Mouse (Mus musculus): Measurements from ENCODE around the gene Fat3. TPM values are rescaled to one million over a fixed set of nuclear protein-coding genes. Genes with fewer than 3 reads are reported as not detected.

Fat3 gene
- polyA plus RNA-seq, 1 experiment from 2014 or later = 5.8 TPM

- H3K36me3 ChIP-seq = no peaks in the 10 kb centered on the region
- 87% methylated on average over 2 of the region's 2 CpGs for WGBS
- ATAC-seq (ENCODE audit: low FRiP score, low read depth) = no peak
- H3K9me3 ChIP-seq = no peaks in the 10 kb centered on the region
- H3K4me3 ChIP-seq = no peak overlapping the region
- no peak overlapping the region for H3K4me2 ChIP-seq (replicated peaks)
- H3K27ac ChIP-seq = no peak overlapping the region
- peaks cover 8% of the 10 kb centered on the region; the same call in 1 of the 2 replicates for H3K4me1 ChIP-seq
- no peaks in the 10 kb centered on the region for H3K27me3 ChIP-seq
- no peak overlapping the region for H3K9ac ChIP-seq
These were observed 78.4 kb downstream of the Fat3 start for GRCm38 (mm10) chr9:16422707-16423106.

- WGBS = 80% methylated on average over 3 of the region's 3 CpGs
- H3K4me1 ChIP-seq = no peaks in the 10 kb centered on the region
These were observed 98.3 kb downstream of the Fat3 start for GRCm38 (mm10) chr9:16402815-16403214.

GRCm38 (mm10) chr9:16398734-16399686 lies 102.1 kb downstream of the Fat3 start:
- Histone ChIP-seq H3K36me3 (no peaks in the 10 kb centered on the region), H3K4me2 (replicated peaks) (no peak overlapping the region), H3K9ac (no peak overlapping the region), H3K4me3 (no peak overlapping the region), H3K27me3 (no peaks in the 10 kb centered on the region), H3K9me3 (no peaks in the 10 kb centered on the region), H3K27ac (no peak overlapping the region), H3K4me1 (no peaks in the 10 kb centered on the region)
- 75% methylated on average over 6 of the region's 6 CpGs for WGBS
- ATAC-seq (ENCODE audit: low FRiP score, low read depth) = no peak

More at GRCm38 (mm10) chr9:16402815-16403214, 98.3 kb downstream of the Fat3 start:
- H3K27ac ChIP-seq = no peak overlapping the region
- H3K4me3 ChIP-seq = no peak overlapping the region
- ATAC-seq (ENCODE audit: low FRiP score, low read depth) = no peak
- H3K4me2 ChIP-seq (replicated peaks) = no peak overlapping the region
- no peaks in the 10 kb centered on the region for H3K27me3 ChIP-seq
- no peak overlapping the region for H3K9ac ChIP-seq
- H3K36me3 ChIP-seq = no peaks in the 10 kb centered on the region
- no peaks in the 10 kb centered on the region for H3K9me3 ChIP-seq

- ATAC-seq (ENCODE audit: low FRiP score, low read depth) = no peak
- H3K27ac ChIP-seq = no peak overlapping the region
- H3K9ac ChIP-seq = no peak overlapping the region
- no peak overlapping the region for H3K4me2 ChIP-seq (replicated peaks)
- WGBS = 38% methylated on average over 4 of the region's 4 CpGs
- no peaks in the 10 kb centered on the region for H3K27me3 ChIP-seq
- H3K4me1 ChIP-seq = no peaks in the 10 kb centered on the region
- no peak overlapping the region for H3K4me3 ChIP-seq
- no peaks in the 10 kb centered on the region for H3K36me3 ChIP-seq
- no peaks in the 10 kb centered on the region for H3K9me3 ChIP-seq
These were observed 111.9 kb downstream of the Fat3 start for GRCm38 (mm10) chr9:16389141-16389540.

GRCm38 (mm10) chr9:16387527-16387926 lies 113.6 kb downstream of the Fat3 start:
- no peak overlapping the region for H3K27ac ChIP-seq
- no peaks in the 10 kb centered on the region for H3K27me3 ChIP-seq
- no peaks in the 10 kb centered on the region for H3K36me3 ChIP-seq
- no peak overlapping the region for H3K4me2 ChIP-seq (replicated peaks)
- no peak overlapping the region for H3K4me3 ChIP-seq
- ATAC-seq (ENCODE audit: low FRiP score, low read depth) = no peak
- no peaks in the 10 kb centered on the region for H3K4me1 ChIP-seq
- no peaks in the 10 kb centered on the region for H3K9me3 ChIP-seq
- H3K9ac ChIP-seq = no peak overlapping the region

- Histone ChIP-seq H3K4me1 (peaks cover 9% of the 10 kb centered on the region; the same call in 1 of the 2 replicates), H3K9me3 (no peaks in the 10 kb centered on the region), H3K27ac (no peak overlapping the region), H3K9ac (no peak overlapping the region), H3K27me3 (no peaks in the 10 kb centered on the region), H3K4me2 (replicated peaks) (no peak overlapping the region), H3K4me3 (no peak overlapping the region), H3K36me3 (no peaks in the 10 kb centered on the region)
- ATAC-seq (ENCODE audit: low FRiP score, low read depth) = no peak
- 72% methylated on average over 3 of the region's 3 CpGs for WGBS
These were observed 137.4 kb downstream of the Fat3 start for GRCm38 (mm10) chr9:16363713-16364112.

GRCm38 (mm10) chr9:16361811-16362210 lies 139.3 kb downstream of the Fat3 start:
- Histone ChIP-seq H3K36me3 (no peaks in the 10 kb centered on the region), H3K27me3 (no peaks in the 10 kb centered on the region), H3K4me1 (peaks cover 9% of the 10 kb centered on the region; the same call in 1 of the 2 replicates), H3K4me2 (replicated peaks) (no peak overlapping the region), H3K4me3 (no peak overlapping the region), H3K9me3 (no peaks in the 10 kb centered on the region), H3K27ac (no peak overlapping the region), H3K9ac (no peak overlapping the region)
- no peak for ATAC-seq (ENCODE audit: low FRiP score, low read depth)
- 16% methylated on average over 5 of the region's 5 CpGs for WGBS

- no peak overlapping the region for H3K4me3 ChIP-seq
- no peaks in the 10 kb centered on the region for H3K9me3 ChIP-seq
- no peak for ATAC-seq (ENCODE audit: low FRiP score, low read depth)
- H3K4me2 ChIP-seq (replicated peaks) = no peak overlapping the region
- no peak overlapping the region for H3K9ac ChIP-seq
- no peaks in the 10 kb centered on the region for H3K36me3 ChIP-seq
- no peaks in the 10 kb centered on the region for H3K27me3 ChIP-seq
- H3K4me1 ChIP-seq = peaks cover 3% of the 10 kb centered on the region; the same call in 1 of the 2 replicates
- 77% methylated on average over 4 of the region's 4 CpGs for WGBS
- no peak overlapping the region for H3K27ac ChIP-seq
These were observed 144.4 kb downstream of the Fat3 start for GRCm38 (mm10) chr9:16356636-16357035.

GRCm38 (mm10) chr9:16354906-16355305 lies 146.2 kb downstream of the Fat3 start:
- WGBS = 11% methylated on average over 1 of the region's 1 CpGs
- no peak for ATAC-seq (ENCODE audit: low FRiP score, low read depth)
- Histone ChIP-seq H3K9me3 (no peaks in the 10 kb centered on the region), H3K9ac (no peak overlapping the region), H3K27me3 (no peaks in the 10 kb centered on the region), H3K36me3 (no peaks in the 10 kb centered on the region), H3K4me1 (no peaks in the 10 kb centered on the region), H3K27ac (no peak overlapping the region), H3K4me2 (replicated peaks) (no peak overlapping the region), H3K4me3 (no peak overlapping the region)

- Histone ChIP-seq H3K4me1 (no peaks in the 10 kb centered on the region), H3K9me3 (no peaks in the 10 kb centered on the region), H3K9ac (no peak overlapping the region), H3K27ac (no peak overlapping the region), H3K36me3 (no peaks in the 10 kb centered on the region), H3K4me3 (no peak overlapping the region), H3K4me2 (replicated peaks) (no peak overlapping the region), H3K27me3 (no peaks in the 10 kb centered on the region)
- ATAC-seq (ENCODE audit: low FRiP score, low read depth) = no peak
- 36% methylated on average over 4 of the region's 4 CpGs for WGBS
These were observed 147.9 kb downstream of the Fat3 start for GRCm38 (mm10) chr9:16353049-16353724.

- Histone ChIP-seq H3K4me1 (no peaks in the 10 kb centered on the region), H3K27ac (no peak overlapping the region), H3K27me3 (no peaks in the 10 kb centered on the region), H3K4me3 (no peak overlapping the region), H3K9me3 (no peaks in the 10 kb centered on the region), H3K36me3 (no peaks in the 10 kb centered on the region), H3K9ac (no peak overlapping the region), H3K4me2 (replicated peaks) (no peak overlapping the region)
- 66% methylated on average over 3 of the region's 4 CpGs for WGBS
- no peak for ATAC-seq (ENCODE audit: low FRiP score, low read depth)
These were observed 148.5 kb downstream of the Fat3 start for GRCm38 (mm10) chr9:16352486-16353048.

Measured in limb, embryonic 13.5 days (tissue).